Mouse (Mus musculus): ENCODE measurements at regions not wholly inside any gene's neighbourhood (a gene's known extent, or its start where the extent isn't known, plus 50 kb on each side); places are given as distances from the start of the nearest gene placed in this dataset.

DNA sequence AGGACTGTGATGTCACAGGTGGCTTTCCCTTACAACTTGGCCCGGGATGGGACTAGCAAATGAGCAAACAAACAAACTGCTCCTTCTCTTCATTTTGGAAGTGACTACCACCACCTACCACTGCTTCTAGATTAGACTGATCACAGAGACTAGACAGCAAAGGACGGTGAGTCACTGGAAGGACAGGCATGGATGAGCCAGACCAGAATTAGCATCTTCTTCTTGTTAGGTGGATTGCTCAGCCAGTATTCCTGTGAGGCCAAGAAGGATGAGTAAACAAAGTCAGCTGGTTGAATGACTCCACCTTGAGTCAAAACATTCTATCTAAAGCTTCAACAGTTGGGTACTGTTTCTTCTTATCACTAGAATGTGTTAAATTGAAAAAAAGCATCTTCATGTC is 385.1 kb upstream of the Mon1b start:
- no peaks in the 10 kb centered on the region for H3K27me3 ChIP-seq (replicated peaks)
- H3K36me3 ChIP-seq (replicated peaks; ENCODE audit: low read length) = no peaks in the 10 kb centered on the region
- peaks cover 26% of the 10 kb centered on the region for H3K9me3 ChIP-seq
- no peak for TF ChIP-seq GATA1 (IDR thresholded peaks at IDR 0.05; ENCODE audit: borderline replicate concordance, low read length)
- TF ChIP-seq FLI1 (IDR thresholded peaks at IDR 0.05; ENCODE audit: low read length) = no peak
- no peak overlapping the region for H3K4me3 ChIP-seq (replicated peaks)
- no peaks in the 10 kb centered on the region for H3K4me1 ChIP-seq

GRCm38 (mm10) chr8:113254076-113254475 is 381.3 kb upstream of the Mon1b start:
- Histone ChIP-seq H3K36me3 (replicated peaks; ENCODE audit: low read length) (no peaks in the 10 kb centered on the region), H3K9me3 (peaks cover 13% of the 10 kb centered on the region), H3K4me1 (no peaks in the 10 kb centered on the region), H3K27me3 (replicated peaks) (no peaks in the 10 kb centered on the region), H3K4me3 (replicated peaks) (no peak overlapping the region)
- TF ChIP-seq FLI1 (IDR thresholded peaks at IDR 0.05; ENCODE audit: low read length) (no peak), GATA1 (IDR thresholded peaks at IDR 0.05; ENCODE audit: borderline replicate concordance, low read length) (no peak)

- no peak for TF ChIP-seq GATA1 (IDR thresholded peaks at IDR 0.05; ENCODE audit: borderline replicate concordance, low read length)
- no peak for TF ChIP-seq FLI1 (IDR thresholded peaks at IDR 0.05; ENCODE audit: low read length)
- H3K4me1 ChIP-seq = no peaks in the 10 kb centered on the region
Observed at GRCm38 (mm10) chr8:113259477-113259876, 375.9 kb upstream of the Mon1b start.

DNA sequence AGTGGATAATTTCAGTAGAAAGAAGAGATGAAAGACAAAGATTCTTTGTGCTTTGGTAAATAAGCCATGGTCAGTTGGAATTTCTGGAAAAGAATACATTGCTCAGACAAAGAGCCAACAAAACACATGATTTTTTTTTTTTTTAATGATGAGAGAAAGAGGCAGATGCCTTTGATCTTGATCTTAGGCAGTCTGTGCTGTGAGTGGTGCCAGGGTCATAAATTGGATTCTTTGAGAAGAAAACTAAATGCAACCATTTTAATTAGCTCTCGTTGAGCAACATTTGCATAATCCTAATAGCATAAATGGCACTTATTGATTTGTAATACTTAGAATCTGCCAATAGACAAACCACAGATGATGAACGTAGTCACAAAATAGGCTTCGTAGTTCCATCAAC is 372.1 kb upstream of the Mon1b start:
- Histone ChIP-seq H3K9me3 (0 out of 2 replicates have a peak, but pooled peaks cover 6% of the 10 kb centered on the region), H3K27me3 (replicated peaks) (no peaks in the 10 kb centered on the region), H3K4me1 (no peaks in the 10 kb centered on the region), H3K36me3 (replicated peaks; ENCODE audit: low read length) (no peaks in the 10 kb centered on the region), H3K4me3 (replicated peaks) (no peak overlapping the region)
- TF ChIP-seq FLI1 (IDR thresholded peaks at IDR 0.05; ENCODE audit: low read length) (no peak), GATA1 (IDR thresholded peaks at IDR 0.05; ENCODE audit: borderline replicate concordance, low read length) (no peak)

More at GRCm38 (mm10) chr8:113259477-113259876, 375.9 kb upstream of the Mon1b start:
- H3K4me3 ChIP-seq (replicated peaks) = no peak overlapping the region
- H3K27me3 ChIP-seq (replicated peaks) = no peaks in the 10 kb centered on the region
- peaks cover 10% of the 10 kb centered on the region; the same call in 1 of the 2 replicates for H3K9me3 ChIP-seq
- no peaks in the 10 kb centered on the region for H3K36me3 ChIP-seq (replicated peaks; ENCODE audit: low read length)

DNA sequence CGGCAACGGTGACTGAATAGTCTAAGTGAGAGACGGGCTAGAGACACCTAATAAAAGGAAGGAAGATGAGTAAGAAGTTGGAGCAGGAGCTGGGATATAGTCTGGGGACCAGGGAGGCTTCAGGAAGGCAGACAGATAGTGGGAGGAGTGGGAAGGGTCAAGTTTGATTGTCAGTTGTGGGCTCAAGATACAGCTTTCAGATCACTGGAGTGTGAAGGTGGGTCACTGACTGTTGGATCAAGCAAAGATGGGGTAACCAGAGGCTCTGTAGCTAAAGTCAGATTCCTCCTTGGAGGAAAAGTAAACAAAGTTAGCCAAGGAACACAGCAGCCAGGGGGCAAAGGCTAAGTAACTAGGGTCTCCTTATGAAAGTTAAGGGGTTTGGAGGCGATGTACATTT is 364.1 kb upstream of the Mon1b start:
- Histone ChIP-seq H3K36me3 (replicated peaks; ENCODE audit: low read length) (no peaks in the 10 kb centered on the region), H3K4me1 (no peaks in the 10 kb centered on the region), H3K9me3 (peaks cover 27% of the 10 kb centered on the region), H3K27me3 (replicated peaks) (no peaks in the 10 kb centered on the region), H3K4me3 (replicated peaks) (no peak overlapping the region)
- TF ChIP-seq FLI1 (IDR thresholded peaks at IDR 0.05; ENCODE audit: low read length) = no peak
- TF ChIP-seq GATA1 (IDR thresholded peaks at IDR 0.05; ENCODE audit: borderline replicate concordance, low read length) = no peak

- TF ChIP-seq GATA1 (IDR thresholded peaks at IDR 0.05; ENCODE audit: borderline replicate concordance, low read length) = no peak
- no peak for TF ChIP-seq FLI1 (IDR thresholded peaks at IDR 0.05; ENCODE audit: low read length)
- Histone ChIP-seq H3K4me3 (replicated peaks) (no peak overlapping the region), H3K27me3 (replicated peaks) (no peaks in the 10 kb centered on the region), H3K9me3 (peaks cover 9% of the 10 kb centered on the region), H3K36me3 (replicated peaks; ENCODE audit: low read length) (no peaks in the 10 kb centered on the region), H3K4me1 (no peaks in the 10 kb centered on the region)
Observed at GRCm38 (mm10) chr8:113300273-113300843, 335.0 kb upstream of the Mon1b start.

DNA sequence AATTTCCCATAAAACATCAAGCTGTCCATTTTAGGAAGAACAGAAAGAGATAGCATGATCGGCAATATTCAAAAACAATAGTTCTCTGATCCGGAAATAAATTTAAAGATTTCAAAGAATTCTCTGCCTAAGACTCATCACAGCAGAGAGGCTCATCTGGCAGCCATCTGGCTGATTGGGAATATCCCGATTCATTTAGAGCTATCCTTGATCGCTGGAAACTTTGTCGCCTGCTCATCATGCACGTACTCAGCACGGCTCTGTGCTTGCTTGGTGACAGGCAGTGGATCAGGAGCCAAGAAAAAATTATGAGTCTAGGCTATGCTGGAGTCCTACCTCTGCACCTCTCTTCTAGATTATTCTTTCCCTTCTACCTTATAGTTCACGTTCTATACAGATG is 332.0 kb upstream of the Mon1b start:
- H3K27me3 ChIP-seq (replicated peaks) = no peaks in the 10 kb centered on the region
- TF ChIP-seq GATA1 (IDR thresholded peaks at IDR 0.05; ENCODE audit: borderline replicate concordance, low read length) (no peak), FLI1 (IDR thresholded peaks at IDR 0.05; ENCODE audit: low read length) (no peak)
- H3K4me1 ChIP-seq = no peaks in the 10 kb centered on the region
- no peaks in the 10 kb centered on the region for H3K36me3 ChIP-seq (replicated peaks; ENCODE audit: low read length)
- H3K9me3 ChIP-seq = peaks cover 12% of the 10 kb centered on the region
- no peak overlapping the region for H3K4me3 ChIP-seq (replicated peaks)

GRCm38 (mm10) chr8:113317169-113317568 is 318.2 kb upstream of the Mon1b start:
- peaks cover 17% of the 10 kb centered on the region for H3K9me3 ChIP-seq
- TF ChIP-seq FLI1 (IDR thresholded peaks at IDR 0.05; ENCODE audit: low read length) (no peak), GATA1 (IDR thresholded peaks at IDR 0.05; ENCODE audit: borderline replicate concordance, low read length) (no peak)
- no peaks in the 10 kb centered on the region for H3K4me1 ChIP-seq
- no peak overlapping the region for H3K4me3 ChIP-seq (replicated peaks)
- no peaks in the 10 kb centered on the region for H3K36me3 ChIP-seq (replicated peaks; ENCODE audit: low read length)
- no peaks in the 10 kb centered on the region for H3K27me3 ChIP-seq (replicated peaks)

DNA sequence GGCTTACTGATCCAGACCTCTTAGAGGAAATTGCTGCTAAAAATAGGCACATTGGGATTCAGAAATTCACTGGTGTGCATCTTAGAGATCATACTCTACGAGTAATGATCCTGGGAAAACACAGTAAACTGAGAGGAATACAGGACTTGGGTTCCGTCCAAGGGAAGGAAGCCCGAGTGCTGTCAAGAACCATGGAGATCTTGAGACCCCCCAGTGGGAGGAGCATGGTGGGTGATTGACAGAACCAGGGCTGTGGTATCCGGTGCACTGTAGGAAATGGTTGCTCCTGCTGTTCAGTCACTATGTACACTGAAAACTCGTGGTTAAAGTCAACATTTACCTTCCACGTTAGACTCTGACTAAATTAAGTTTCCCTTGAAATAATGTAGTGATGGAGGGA is 303.8 kb upstream of the Mon1b start:
- H3K27me3 ChIP-seq (replicated peaks) = no peaks in the 10 kb centered on the region
- no peaks in the 10 kb centered on the region for H3K36me3 ChIP-seq (replicated peaks; ENCODE audit: low read length)
- peaks cover 3% of the 10 kb centered on the region; the same call in 1 of the 2 replicates for H3K9me3 ChIP-seq
- no peak overlapping the region for H3K4me3 ChIP-seq (replicated peaks)
- H3K4me1 ChIP-seq = no peaks in the 10 kb centered on the region
- no peak for TF ChIP-seq FLI1 (IDR thresholded peaks at IDR 0.05; ENCODE audit: low read length)
- TF ChIP-seq GATA1 (IDR thresholded peaks at IDR 0.05; ENCODE audit: borderline replicate concordance, low read length) = no peak

DNA sequence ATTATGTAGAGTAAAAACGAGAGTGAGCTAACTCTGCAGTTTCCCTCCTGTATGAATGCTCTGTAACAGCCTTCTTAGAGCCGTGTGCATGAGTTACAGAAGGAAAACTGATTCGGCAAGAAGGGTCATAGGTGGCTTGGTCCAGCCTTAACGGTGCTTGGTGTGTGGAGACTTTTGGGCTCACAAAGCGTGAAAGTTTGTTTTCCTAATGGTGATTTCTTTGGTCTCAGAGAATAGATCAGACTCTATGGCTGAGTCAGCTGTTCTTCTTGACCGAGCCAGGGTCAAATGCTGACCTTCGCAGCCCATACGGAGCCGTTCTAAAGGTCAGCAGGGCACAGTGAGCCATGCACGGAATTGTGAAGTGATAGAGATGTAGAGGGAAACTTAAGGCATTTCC is 294.1 kb upstream of the Mon1b start:
- Histone ChIP-seq H3K4me3 (replicated peaks) (no peak overlapping the region), H3K36me3 (replicated peaks; ENCODE audit: low read length) (no peaks in the 10 kb centered on the region), H3K27me3 (replicated peaks) (no peaks in the 10 kb centered on the region), H3K4me1 (no peaks in the 10 kb centered on the region), H3K9me3 (peaks cover 8% of the 10 kb centered on the region; the same call in 1 of the 2 replicates)
- TF ChIP-seq GATA1 (IDR thresholded peaks at IDR 0.05; ENCODE audit: borderline replicate concordance, low read length) (no peak), FLI1 (IDR thresholded peaks at IDR 0.05; ENCODE audit: low read length) (no peak)

Data from megakaryocyte, embryonic 14.5 days (primary cell).